Mouse (Mus musculus) left cerebral cortex, adult 11 months (tissue): Measurements from ENCODE around the gene Tom1l1.

Experiments used
- DNase-seq: peaks from one replicate; pipeline ENCODE4 v3.0.0; 2022; ENCODE audit warnings: low spot score

Gene Tom1l1

DNA sequence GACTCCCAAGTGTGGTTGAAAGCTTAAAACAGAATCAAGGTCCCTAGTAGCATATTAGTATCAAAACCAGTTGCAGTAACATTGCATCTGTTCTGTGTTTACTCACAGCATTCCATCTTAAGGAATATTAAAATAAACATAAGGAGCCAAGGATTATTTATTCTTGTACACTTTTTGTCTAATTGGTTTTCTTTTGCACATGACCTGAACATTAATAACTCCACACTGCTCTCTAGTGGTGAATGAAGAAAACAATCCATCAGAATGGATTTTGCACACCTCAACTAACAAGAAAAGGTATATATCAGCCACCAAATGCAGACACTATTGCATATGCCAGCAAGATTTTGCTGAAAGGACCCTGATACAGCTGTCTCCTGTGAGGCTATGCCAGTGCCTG lies 71.7 kb downstream of the Tom1l1 start:
- no peak for DNase-seq

DNA sequence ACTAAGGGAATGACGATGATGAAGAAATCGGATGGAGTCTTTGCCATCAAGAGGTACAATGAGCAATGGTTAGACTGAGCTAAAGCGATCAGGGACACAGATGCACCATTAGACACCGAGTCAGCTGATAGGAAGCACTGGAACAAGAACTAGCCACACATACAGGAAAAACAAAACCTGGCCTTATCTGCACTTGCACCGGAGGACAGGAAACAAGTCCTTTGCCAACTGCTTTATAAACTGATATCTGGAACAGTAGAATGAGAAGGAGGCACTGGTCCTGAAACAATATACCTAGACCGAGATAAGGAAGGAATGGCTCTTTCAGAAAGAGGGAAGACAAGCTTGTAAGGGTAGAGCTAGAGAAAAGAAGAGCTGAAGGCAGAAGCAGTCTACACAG lies 73.4 kb downstream of the Tom1l1 start:
- no peak for DNase-seq

DNA sequence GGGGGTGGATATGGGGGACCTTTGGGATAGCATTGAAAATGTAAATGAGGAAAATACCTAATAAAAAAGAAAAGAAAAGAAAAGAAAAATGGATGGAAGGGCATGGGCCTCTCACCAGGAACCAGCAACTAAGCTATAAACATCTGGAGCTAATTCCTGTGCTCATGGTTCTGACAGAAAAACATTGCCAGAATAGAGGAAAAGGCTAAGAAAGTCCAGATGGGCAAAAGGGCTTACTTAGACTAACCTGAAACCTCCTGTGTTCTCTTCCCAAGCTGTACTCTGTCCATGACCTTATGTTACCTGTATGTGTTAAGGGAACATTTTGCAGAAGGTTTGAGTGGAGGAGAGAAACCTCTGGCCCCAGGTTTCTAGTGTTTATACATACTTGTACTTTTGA lies 76.0 kb downstream of the Tom1l1 start:
- no peak for DNase-seq

DNA sequence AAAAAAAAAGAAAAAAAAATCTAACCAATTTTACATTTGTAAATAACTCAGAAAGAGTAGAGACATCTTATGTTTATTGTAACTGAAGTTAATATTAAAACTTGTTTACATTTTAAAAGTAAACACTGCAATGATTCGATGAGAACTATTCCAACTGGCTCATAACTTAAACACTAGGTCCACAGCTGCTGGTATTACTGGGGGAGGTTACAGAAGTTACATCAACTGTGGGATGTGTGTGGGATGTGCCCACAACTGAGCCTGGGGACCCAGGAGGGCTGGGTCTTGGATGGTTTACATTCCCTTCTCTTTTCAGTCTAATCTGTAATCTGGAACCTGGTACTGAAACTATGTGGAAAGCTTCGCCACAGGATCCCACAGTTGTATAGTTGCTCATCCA lies 85.1 kb downstream of the Tom1l1 start:
- no peak for DNase-seq

DNA sequence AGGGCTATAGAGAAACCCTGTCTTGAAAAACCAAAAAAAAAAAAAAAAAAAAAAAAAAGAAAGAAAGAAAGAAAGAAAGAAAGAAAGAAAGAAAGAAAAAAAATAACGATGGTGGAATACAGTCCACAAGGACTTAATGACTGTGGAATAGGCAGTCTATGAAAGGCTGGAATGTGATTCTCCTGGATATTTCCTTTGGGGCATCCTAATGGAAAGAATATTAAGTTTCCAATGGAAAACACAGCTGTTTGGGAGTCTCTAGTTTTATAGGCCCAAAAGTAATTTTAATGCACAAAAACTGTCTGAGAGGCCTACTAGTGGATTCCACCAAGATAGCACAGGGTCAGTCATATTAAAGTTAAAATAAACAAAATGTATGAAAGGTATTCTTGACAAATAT lies 92.3 kb downstream of the Tom1l1 start:
- DNase-seq: no peak
